Mouse (Mus musculus) MEL (cell line): ENCODE results near the gene Hoxb1. TPM values are rescaled to one million over a fixed set of nuclear protein-coding genes. Genes with fewer than 3 reads are reported as not detected.

Experiments used
- DNase-seq: peaks from one replicate; pipeline ENCODE4 v3.0.0; 2011; ENCODE audit warnings: low read depth, low spot score
- H3K27ac ChIP-seq: 2 replicates; pipeline ENCODE4 v1.5.1; 2012; ENCODE audit warnings: low read depth, mild to moderate bottlenecking, control low read depth, low read length, moderate library complexity; ENCODE audit not compliant: control insufficient read depth
- H3K27me3 ChIP-seq, 2 experiments: fragments of 150-350 bp in 1 of 2; sonication (generic) in 1 of 2; 2 replicates each; pipeline ENCODE4 v1.6.1; 2012; ENCODE audit warnings: low read length in 2 of 2, mild to moderate bottlenecking in 2 of 2, improper control_type of control experiment in 1 of 2, moderate library complexity in 1 of 2; ENCODE audit not compliant: insufficient read depth in 2 of 2, control insufficient read depth in 1 of 2
- H3K36me3 ChIP-seq, 2 experiments: 2 replicates each; pipeline ENCODE4 v1.6.1; 2012 to 2014; ENCODE audit warnings: low read length in 2 of 2, improper control_type of control experiment in 1 of 2, inconsistent platforms in 1 of 2, mild to moderate bottlenecking in 1 of 2; ENCODE audit not compliant: insufficient read depth in 2 of 2, control insufficient read depth in 1 of 2
- H3K4me1 ChIP-seq, 2 experiments: fragments of 150-350 bp in 1 of 2; sonication (generic) in 1 of 2; 2 replicates each; pipeline ENCODE4 v1.6.1; 2012; ENCODE audit warnings: low read length in 2 of 2, improper control_type of control experiment in 1 of 2, mild to moderate bottlenecking in 1 of 2; ENCODE audit not compliant: insufficient read depth in 2 of 2, control insufficient read depth in 1 of 2
- H3K4me3 ChIP-seq, 2 experiments: fragments of 150-350 bp in 1 of 2; sonication (generic) in 1 of 2; 2 replicates each; pipeline ENCODE4 v1.5.1; 2012; ENCODE audit warnings: low read depth in 2 of 2, low read length in 2 of 2, mild to moderate bottlenecking in 2 of 2, moderate library complexity in 2 of 2, control low read depth in 1 of 2, improper control_type of control experiment in 1 of 2; ENCODE audit not compliant: control insufficient read depth in 1 of 2, insufficient read depth in 1 of 2
- H3K79me2 ChIP-seq: 2 replicates; pipeline ENCODE4 v1.6.1; 2012; ENCODE audit warnings: mild to moderate bottlenecking, low read length, moderate library complexity; ENCODE audit not compliant: control insufficient read depth, poor library complexity, insufficient read depth
- H3K9ac ChIP-seq: 2 replicates; pipeline ENCODE4 v1.6.1; 2012; ENCODE audit warnings: low read depth, mild to moderate bottlenecking, control low read depth, low read length, moderate library complexity; ENCODE audit not compliant: control insufficient read depth, poor library complexity, severe bottlenecking
- H3K9me3 ChIP-seq: fragments of 150-350 bp; sonication (generic); replicated peaks from 2 replicates; pipeline ENCODE4 v1.6.1; 2012; ENCODE audit warnings: mild to moderate bottlenecking, low read length, improper control_type of control experiment, moderate library complexity; ENCODE audit not compliant: insufficient read depth
- BHLHE40 ChIP-seq: IDR thresholded peaks from 2 replicates; pipeline ENCODE4 v1.6.1; 2012; ENCODE audit warnings: low read depth, mild to moderate bottlenecking, inconsistent platforms, low read length, improper control_type of control experiment, borderline replicate concordance
- CHD1 ChIP-seq: IDR thresholded peaks from 2 replicates; pipeline ENCODE4 v1.6.1; 2012; ENCODE audit warnings: low read depth, mild to moderate bottlenecking, inconsistent platforms, low read length, improper control_type of control experiment
- E2F4 ChIP-seq: IDR thresholded peaks from 2 replicates; pipeline ENCODE4 v1.6.1; 2011; ENCODE audit warnings: low read depth, low read length, improper control_type of control experiment, borderline replicate concordance
- ELF1 ChIP-seq: IDR thresholded peaks from 2 replicates; pipeline ENCODE4 v1.6.1; 2014; ENCODE audit warnings: low read depth, mild to moderate bottlenecking, inconsistent platforms, low read length, improper control_type of control experiment, moderate library complexity
- GATA1 ChIP-seq: IDR thresholded peaks from 2 replicates; pipeline ENCODE4 v1.6.1; 2011; ENCODE audit warnings: low read depth, low read length, improper control_type of control experiment
- JUND ChIP-seq: IDR thresholded peaks from 2 replicates; pipeline ENCODE4 v1.6.1; 2011; ENCODE audit warnings: low read depth, mild to moderate bottlenecking, improper control_type of control experiment, low read length
- KAT2A ChIP-seq: conservative IDR thresholded peaks from 2 replicates; pipeline ENCODE4 v1.6.1; 2012; ENCODE audit warnings: low read depth, low read length, improper control_type of control experiment, inconsistent platforms
- MEF2A ChIP-seq: IDR thresholded peaks from 2 replicates; pipeline ENCODE4 v1.6.1; 2014; ENCODE audit warnings: low read depth, mild to moderate bottlenecking, inconsistent platforms, low read length, improper control_type of control experiment; ENCODE audit not compliant: poor library complexity, insufficient replicate concordance, severe bottlenecking; ENCODE audit errors: extremely low read depth
- MXI1 ChIP-seq: IDR thresholded peaks from 2 replicates; pipeline ENCODE4 v1.6.1; 2011; ENCODE audit warnings: mild to moderate bottlenecking, low read depth, low read length, improper control_type of control experiment
- MYB ChIP-seq: IDR thresholded peaks from 2 replicates; pipeline ENCODE4 v1.6.1; 2011; ENCODE audit warnings: mild to moderate bottlenecking, low read depth, low read length, improper control_type of control experiment
- MYC ChIP-seq: IDR thresholded peaks from 2 replicates; pipeline ENCODE4 v1.6.1; 2011; ENCODE audit warnings: low read depth, mild to moderate bottlenecking, low read length, improper control_type of control experiment, moderate library complexity
- NELFE ChIP-seq: IDR thresholded peaks from 2 replicates; pipeline ENCODE4 v1.6.1; 2011; ENCODE audit warnings: low read depth, low read length, improper control_type of control experiment
- POLR2A ChIP-seq, 2 experiments: IDR thresholded peaks; 2 replicates each; pipeline ENCODE4 v1.6.1; 2011 to 2012; ENCODE audit warnings: low read length in 2 of 2, mild to moderate bottlenecking in 2 of 2, control low read depth in 1 of 2, improper control_type of control experiment in 1 of 2, low read depth in 1 of 2, moderate library complexity in 1 of 2; ENCODE audit not compliant: control insufficient read depth in 1 of 2, insufficient read depth in 1 of 2, poor library complexity in 1 of 2
- POLR2AphosphoS2 ChIP-seq: IDR thresholded peaks from 2 replicates; pipeline ENCODE4 v1.6.1; 2011; ENCODE audit warnings: low read length, improper control_type of control experiment
- SIN3A ChIP-seq: IDR thresholded peaks from 2 replicates; pipeline ENCODE4 v1.6.1; 2012; ENCODE audit warnings: low read length, improper control_type of control experiment, inconsistent platforms
- SMC3 ChIP-seq: IDR thresholded peaks from 2 replicates; pipeline ENCODE4 v1.6.1; 2011; ENCODE audit warnings: low read depth, low read length, improper control_type of control experiment
- UBTF ChIP-seq: IDR thresholded peaks from 2 replicates; pipeline ENCODE4 v1.6.1; 2012; ENCODE audit warnings: low read depth, mild to moderate bottlenecking, inconsistent platforms, low read length, improper control_type of control experiment, moderate library complexity, borderline replicate concordance; ENCODE audit not compliant: insufficient read depth
- USF1 ChIP-seq: IDR thresholded peaks from 2 replicates; pipeline ENCODE4 v1.6.1; 2014; ENCODE audit warnings: low read depth, mild to moderate bottlenecking, inconsistent platforms, low read length, improper control_type of control experiment, moderate library complexity
- USF2 ChIP-seq, 2 experiments: IDR thresholded peaks; 2 replicates each; pipeline ENCODE4 v1.6.1; 2011 to 2012; ENCODE audit warnings: improper control_type of control experiment in 2 of 2, low read length in 2 of 2, borderline replicate concordance in 1 of 2, inconsistent platforms in 1 of 2, low read depth in 1 of 2, mild to moderate bottlenecking in 1 of 2; ENCODE audit not compliant: insufficient read depth in 1 of 2
- ZMIZ1 ChIP-seq: IDR thresholded peaks from 2 replicates; pipeline ENCODE4 v1.6.1; 2012; ENCODE audit warnings: low read depth, mild to moderate bottlenecking, inconsistent platforms, low read length, improper control_type of control experiment, moderate library complexity
- polyA plus RNA-seq, 2 experiments: library from polyadenylated mRNA; stranded (reverse) in 1 of 2; unstranded in 1 of 2; fragments of >175 nt in 1 of 2; fragments of >200 nt in 1 of 2; gene quantifications; 2 replicates each; pipeline versions ENCODE4 v1.2.1 to v1.2.4; 2012; ENCODE audit warnings: low replicate concordance in 2 of 2, low read depth in 1 of 2; ENCODE audit not compliant: insufficient read length in 2 of 2, insufficient read depth in 1 of 2, missing spikeins in 1 of 2
- total RNA-seq: library from RNA; depleted of rRNA; stranded (reverse); fragments of 300-350 nt; gene quantifications from 2 replicates; pipeline ENCODE4 v1.2.3, GENCODE M21; 2012

The Hoxb1 gene
- total and polyA plus RNA-seq, 3 experiments, result not detected

DNA sequence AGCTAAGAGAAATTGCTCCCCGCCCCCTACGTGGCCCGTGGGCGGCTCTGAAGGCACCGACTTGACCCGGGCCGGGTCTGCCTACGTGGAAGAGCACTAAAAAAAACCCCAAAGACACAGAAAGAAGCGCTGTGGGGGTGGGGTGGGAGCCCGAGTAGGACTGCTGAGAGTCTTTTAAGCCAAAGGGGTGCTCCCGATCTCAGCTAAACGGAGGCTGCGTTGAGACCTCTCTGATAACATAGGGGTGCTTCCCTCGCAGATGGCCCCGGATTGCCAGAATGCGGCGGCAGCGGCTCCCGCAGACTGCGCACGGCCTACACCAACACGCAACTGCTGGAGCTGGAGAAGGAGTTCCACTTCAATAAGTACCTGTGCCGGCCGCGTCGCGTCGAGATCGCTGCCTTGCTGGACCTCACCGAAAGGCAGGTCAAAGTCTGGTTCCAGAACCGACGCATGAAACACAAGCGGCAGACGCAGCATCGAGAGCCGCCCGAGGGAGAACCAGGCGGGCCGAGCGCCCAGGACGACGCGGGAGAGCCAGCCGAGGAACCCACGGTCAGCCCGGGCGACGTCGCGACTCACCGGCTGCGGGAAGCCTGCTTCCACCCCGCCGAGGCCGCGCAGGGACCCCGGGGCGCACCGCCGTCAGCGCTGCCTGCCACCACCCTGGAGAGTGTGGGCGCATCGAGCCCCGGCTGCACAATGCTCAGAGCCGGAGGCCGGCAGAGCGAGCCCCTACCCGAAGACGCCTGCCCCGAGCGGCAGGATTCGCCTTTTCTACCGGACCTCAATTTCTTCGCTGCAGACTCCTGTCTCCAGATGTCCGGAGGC, 12.6 kb upstream of the Hoxb1 start:
- Histone ChIP-seq H3K9me3 (no peaks in the 10 kb centered on the region), H3K9ac (no peak overlapping the region), H3K27ac (no peak overlapping the region), H3K4me3 (no peak overlapping the region), H3K4me1 (no peaks in the 10 kb centered on the region), H3K79me2 (no peaks in the 10 kb centered on the region), H3K27me3 (peaks cover 4% of the 10 kb centered on the region in 2 experiments; a peak in 3 of 4 replicates), H3K36me3 (no peaks in the 10 kb centered on the region)
- no peak for DNase-seq
- TF ChIP-seq ELF1 (no peak), MXI1 (no peak), USF1 (no peak), UBTF (no peak), USF2 (IDR thresholded peaks at IDR 0.05; ENCODE audit: borderline replicate concordance in 1 of 2, insufficient read depth in 1 of 2, low read depth in 1 of 2, low read length in 2 of 2) (no peak), NELFE (no peak), MYC (no peak), E2F4 (no peak), JUND (no peak), MYB (no peak)

DNA sequence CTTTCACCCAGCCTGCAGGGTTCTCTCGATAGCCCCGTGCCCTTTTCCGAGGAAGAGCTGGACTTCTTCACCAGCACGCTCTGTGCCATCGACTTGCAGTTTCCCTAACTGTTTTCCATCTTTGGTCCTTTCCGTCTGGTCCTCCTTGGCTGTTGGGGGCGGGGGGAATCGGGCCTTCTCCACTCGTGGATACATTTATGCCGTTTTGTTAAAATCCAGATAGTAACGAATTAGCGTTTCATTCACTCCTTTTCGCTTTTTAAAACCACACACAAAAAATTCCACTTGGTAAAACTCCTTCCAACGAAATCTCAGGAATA, 12.1 kb upstream of the Hoxb1 start:
- DNase-seq, result no peak
- no peaks in the 10 kb centered on the region for H3K4me1 ChIP-seq
- TF ChIP-seq MEF2A, result no peak
- no peak for TF ChIP-seq KAT2A
- TF ChIP-seq JUND, result no peak
- no peak for TF ChIP-seq CHD1
- TF ChIP-seq ZMIZ1, result no peak
- TF ChIP-seq SMC3, result no peak
- no peak for TF ChIP-seq GATA1
- no peak for TF ChIP-seq MYC
- no peak for TF ChIP-seq BHLHE40
- no peak for TF ChIP-seq POLR2AphosphoS2
- TF ChIP-seq SIN3A, result no peak
- TF ChIP-seq USF2 (IDR thresholded peaks at IDR 0.05; ENCODE audit: borderline replicate concordance in 1 of 2, insufficient read depth in 1 of 2, low read depth in 1 of 2, low read length in 2 of 2), result no peak
- no peak for TF ChIP-seq UBTF
- no peak for TF ChIP-seq POLR2A (IDR thresholded peaks at IDR 0.05; ENCODE audit: control insufficient read depth in 1 of 2, insufficient read depth in 1 of 2, low read depth in 1 of 2, low read length in 2 of 2, poor library complexity in 1 of 2)
- no peaks in the 10 kb centered on the region for H3K9me3 ChIP-seq
- no peaks in the 10 kb centered on the region for H3K36me3 ChIP-seq
- no peak overlapping the region for H3K4me3 ChIP-seq
- no peak overlapping the region for H3K9ac ChIP-seq
- H3K79me2 ChIP-seq, result no peaks in the 10 kb centered on the region
- peaks cover 4 to 6% of the 10 kb centered on the region in 2 experiments; a peak in 3 of 4 replicates for H3K27me3 ChIP-seq
- H3K27ac ChIP-seq, result no peak overlapping the region
